Mouse (Mus musculus) E14TG2a.4 (cell line): ENCODE data around the gene Themis2.

Source experiments
- CTCF ChIP-seq: conservative IDR thresholded peaks from 2 replicates; pipeline ENCODE4 v1.5.1; 2014; ENCODE audit warnings: low read length
- NANOG ChIP-seq: IDR thresholded peaks from 2 replicates; pipeline ENCODE4 v1.6.1; 2014; ENCODE audit warnings: borderline replicate concordance, low read length, mixed read lengths
- POU5F1 ChIP-seq: IDR thresholded peaks from 2 replicates; pipeline ENCODE4 v1.6.1; 2014; ENCODE audit warnings: low read length, borderline replicate concordance

DNA sequence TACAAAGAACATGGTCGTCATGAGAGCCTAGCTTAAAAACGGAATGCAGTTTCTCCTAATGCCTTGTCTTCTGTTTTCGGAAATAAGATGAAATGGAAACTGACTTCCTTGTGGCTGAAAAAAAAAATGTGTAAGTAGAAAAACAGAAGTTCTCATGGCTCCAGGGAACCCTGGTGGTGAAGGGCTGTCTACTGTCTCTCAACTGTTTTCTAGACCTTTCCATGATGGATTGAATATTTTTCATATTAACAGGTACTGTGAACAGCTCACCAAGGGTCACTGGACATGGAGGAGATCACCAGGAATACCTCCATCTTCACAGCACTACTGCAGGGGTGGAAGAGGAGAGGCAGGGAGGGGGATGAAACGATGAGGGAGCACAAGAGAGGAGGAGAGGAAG is 1.8 kb upstream of the Themis2 start:
- TF ChIP-seq CTCF (no peak), NANOG (no peak), POU5F1 (no peak)
